In genomic region chr13:51777738-51778274, GRCm38 (mm10) we compare ENCODE assay signal across 9 mouse cellular contexts. TPM values are rescaled to one million over a fixed set of nuclear protein-coding genes. Genes with fewer than 3 reads are reported as not detected.
DNase-seq lines count a peak whose midpoint lies in the region; TF ChIP-seq lines count a peak whose summit lies in the region.
"Had no signal": no experiment of that assay in that cellular context is flagged by ENCODE, and none has a peak within 500 bp of the region (broad histone marks: within the 10 kb centered on the region; RNA-seq: fewer than 3 reads in every experiment).

No protein-coding gene starts in this region.

- H3K4me3 ChIP-seq in layer of hippocampus, adult 2 months = no peak overlapping the region; the same call in 1 of the 2 replicates
- H3K4me3 ChIP-seq: myocyte had no signal

- DNase-seq in adrenal gland, postnatal 14 days = peak; percentile 42
- DNase-seq in adrenal gland, adult 8-10 months = no peak
- peak; percentile 52 to 72 for DNase-seq in layer of hippocampus, adult 2 months (ENCODE audit: low spot score in 2 of 2)
- DNase-seq in layer of hippocampus, postnatal 36 days = no peak
- peak; percentile 98 for DNase-seq in heart, adult 11 months
- DNase-seq in kidney, postnatal 14 days = peak; percentile 36
- no peak for DNase-seq in urinary bladder, postnatal 10 days (ENCODE audit: low spot score)
- no peak for DNase-seq in thymus, postnatal 25 days

- TF ChIP-seq CTCF in layer of hippocampus, adult 2 months (conservative IDR thresholded peaks at IDR 0.05) = no peak

- H3K27ac ChIP-seq in layer of hippocampus, adult 2 months = peak overlapping the region; percentile 94

RNA-seq across cellular contexts. Expression of gene Sema4d, which starts 15.7 kb away (rescaled TPM):
- 9.5 and 20.0 TPM in 2 replicates for total RNA-seq in adrenal gland, postnatal 14 days (2021)
- total RNA-seq in adrenal gland, adult 8-10 months (2022) = 10 to 100 TPM in 3 of 4 experiments, 1 to 10 TPM in 1; 8.9 to 23.2 (median 16.2) TPM
- total RNA-seq in layer of hippocampus, adult 2 months (2021) = 10 to 100 TPM; 76.3 to 83.9 TPM
- total RNA-seq in layer of hippocampus, postnatal 36 days (2021) = 100 to 1,000 TPM in 1 of 2 experiments, 10 to 100 TPM in 1; 96.5 to 108 TPM

Comparison
In these comparisons a context has a peak if more than half of its experiments do, and no peak if none do; other contexts are left out.
1. DNase-seq: peak in adrenal gland, postnatal 14 days (single experiment), layer of hippocampus, adult 2 months (2 of 2), heart, adult 11 months (single experiment) and kidney, postnatal 14 days (single experiment); none in adrenal gland, adult 8-10 months (single experiment), layer of hippocampus, postnatal 36 days (0 of 2), urinary bladder, postnatal 10 days (single experiment) and thymus, postnatal 25 days (single experiment).